Mouse (Mus musculus) common myeloid progenitor, adult 5-6 weeks (primary cell): ENCODE measurements around the gene Rbm20. TPM values are rescaled to one million over a fixed set of nuclear protein-coding genes. Genes with fewer than 3 reads are reported as not detected.
"Not testable (repeated sequence)": the region's sequence is repeated elsewhere in the genome, so short reads cannot be mapped to it uniquely, and the experiment has no call there.

Experiments
- ATAC-seq: replicated peaks from 2 replicates; pipeline ENCODE4 v1.8.0; 2016; ENCODE audit warnings: low read depth, mild to moderate bottlenecking, moderate TSS enrichment, inconsistent platforms; ENCODE audit not compliant: poor library complexity, severe bottlenecking
- total RNA-seq: library from RNA; stranded (forward); fragments of 200-1000, 187-1606 nt; gene quantifications from 2 replicates; pipeline ENCODE4 v1.2.3, GENCODE M21; 2017

Gene Rbm20
- total RNA-seq = 0.69 TPM in 1 of 2 replicates, not detected in the other

DNA sequence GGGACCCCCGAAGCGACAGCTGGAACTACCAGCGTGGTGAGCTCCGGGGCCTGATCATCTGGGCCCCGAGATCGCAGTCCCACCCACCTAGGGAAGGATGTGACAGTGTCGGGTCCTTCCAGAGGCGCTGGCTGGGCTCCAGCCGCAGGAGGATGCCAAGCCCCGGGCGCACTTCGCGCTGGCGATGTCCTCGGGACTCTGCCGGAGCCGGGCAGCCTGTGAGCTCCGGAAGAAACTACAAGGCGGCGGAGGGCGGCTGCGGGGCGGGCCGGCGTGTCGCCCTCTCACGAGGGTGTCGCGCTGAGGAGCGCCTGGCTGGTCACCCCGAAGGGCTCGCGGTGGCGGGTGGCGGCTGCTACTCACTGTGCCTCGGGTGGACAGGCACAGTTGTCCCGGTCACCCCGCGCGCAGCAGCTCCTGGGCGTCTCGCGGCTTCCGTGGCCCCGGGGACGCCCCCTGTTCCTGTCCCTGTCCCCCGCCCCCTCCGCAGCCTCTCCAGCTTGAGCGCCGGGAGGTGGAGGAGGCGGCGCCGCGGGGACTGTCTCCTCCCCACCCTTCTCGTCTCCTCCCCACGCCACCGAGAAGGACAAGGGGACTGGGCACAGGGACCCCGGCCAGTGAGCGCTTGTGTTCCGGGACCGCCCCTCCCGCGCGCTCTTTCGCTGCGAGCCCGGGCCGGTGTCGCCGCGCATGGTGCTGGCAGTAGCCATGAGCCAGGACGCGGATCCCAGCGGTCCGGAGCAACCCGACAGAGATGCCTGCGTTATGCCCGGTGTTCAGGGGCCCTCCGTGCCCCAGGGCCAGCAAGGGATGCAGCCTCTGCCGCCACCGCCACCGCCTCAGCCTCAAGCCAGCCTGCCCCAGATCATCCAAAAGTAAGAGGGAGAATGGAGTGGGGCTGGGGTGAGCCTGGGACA, at the start of gene Rbm20:
Rbm20 (plus strand) TSS at position 589 of the 917 bp plus-strand sequence.
- ATAC-seq = peak; percentile 58

DNA sequence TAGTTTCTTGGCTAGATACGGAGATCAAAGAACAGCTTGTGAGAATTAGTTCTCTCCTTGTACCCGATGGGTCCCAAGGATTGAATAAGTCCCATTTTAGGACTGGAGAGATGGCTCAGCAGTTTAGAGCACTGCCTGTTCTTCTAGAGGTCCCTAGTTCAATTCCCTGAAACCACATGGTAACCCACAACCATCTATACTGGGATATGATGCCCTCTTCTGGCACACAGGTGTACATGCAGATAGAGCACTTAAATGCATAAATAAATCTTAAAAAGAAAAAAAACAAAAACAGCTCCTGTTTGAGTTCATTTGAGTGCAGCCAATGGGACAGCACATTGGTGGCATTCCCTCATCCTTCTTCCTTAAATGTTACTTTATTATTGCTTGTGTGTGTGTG, 39.1 kb upstream of the Rbm20 start:
- 0 out of 2 replicates have a peak, but pooled peaks have one; percentile 42 for ATAC-seq

DNA sequence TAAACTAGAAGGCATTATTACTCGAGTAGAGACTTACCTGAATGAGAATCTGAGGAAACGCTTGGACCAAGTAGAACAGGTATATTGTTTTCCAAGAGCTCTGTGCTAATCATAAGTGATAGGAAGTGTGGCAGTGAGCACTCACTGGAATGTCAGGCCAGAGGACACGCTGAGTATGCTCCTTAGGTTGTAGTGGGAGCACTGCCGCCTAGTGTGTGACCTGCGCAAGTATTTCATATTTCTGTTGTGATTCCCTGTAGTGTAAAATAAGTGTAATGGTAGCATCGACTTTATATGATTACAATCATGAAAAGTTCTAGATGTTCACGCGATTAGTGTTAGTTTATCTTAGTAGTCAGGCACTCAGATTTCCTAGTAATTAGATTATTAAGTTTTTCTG, 38.4 kb upstream of the Rbm20 start:
- no peak for ATAC-seq

DNA sequence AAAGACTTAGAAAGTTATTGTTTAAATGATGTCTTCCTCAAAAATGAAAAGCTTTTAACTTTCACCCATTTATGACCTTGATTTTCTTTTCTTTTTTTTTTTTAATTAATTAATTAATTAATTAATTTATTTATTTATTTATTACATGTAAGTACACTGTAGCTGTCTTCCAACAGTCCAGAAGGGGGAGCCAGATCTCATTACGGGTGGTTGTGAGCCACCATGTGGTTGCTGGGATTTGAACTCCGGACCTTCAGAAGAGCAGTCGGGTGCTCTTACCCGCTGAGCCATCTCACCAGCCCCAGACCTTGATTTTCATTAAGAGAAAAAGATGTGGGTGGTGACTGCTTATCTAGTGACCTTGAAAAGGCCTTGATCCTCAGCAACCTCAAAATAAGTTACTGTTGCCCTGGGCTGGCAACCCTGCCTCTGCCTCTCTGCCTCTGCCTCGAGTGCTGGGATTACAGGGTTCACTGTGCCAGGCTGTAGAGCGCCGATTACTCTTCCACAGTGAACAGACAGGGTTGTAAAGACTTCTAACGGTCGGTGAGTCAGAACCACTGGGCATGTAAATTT, 33.0 kb upstream of the Rbm20 start:
- ATAC-seq = no peak

DNA sequence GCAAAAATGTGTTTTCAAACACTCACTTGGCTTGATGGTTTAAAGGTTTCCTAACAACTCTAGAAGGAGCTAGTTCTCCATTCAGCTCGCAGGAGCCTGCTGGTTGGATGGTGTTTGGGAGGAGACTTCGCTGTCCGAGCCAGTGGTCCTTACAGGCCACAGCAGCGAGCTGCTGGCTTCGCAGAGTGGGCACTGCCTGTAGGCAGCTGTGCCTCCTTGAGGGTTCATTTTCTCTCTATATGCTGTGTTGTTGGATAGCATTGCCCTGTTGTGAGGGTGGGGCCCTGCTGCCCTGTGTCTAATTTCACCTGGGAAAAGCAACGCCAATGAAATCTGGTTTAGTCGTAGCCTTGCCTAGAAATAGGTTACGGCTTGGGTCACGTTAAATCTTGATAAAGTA, 29.8 kb upstream of the Rbm20 start:
- ATAC-seq = no peak

DNA sequence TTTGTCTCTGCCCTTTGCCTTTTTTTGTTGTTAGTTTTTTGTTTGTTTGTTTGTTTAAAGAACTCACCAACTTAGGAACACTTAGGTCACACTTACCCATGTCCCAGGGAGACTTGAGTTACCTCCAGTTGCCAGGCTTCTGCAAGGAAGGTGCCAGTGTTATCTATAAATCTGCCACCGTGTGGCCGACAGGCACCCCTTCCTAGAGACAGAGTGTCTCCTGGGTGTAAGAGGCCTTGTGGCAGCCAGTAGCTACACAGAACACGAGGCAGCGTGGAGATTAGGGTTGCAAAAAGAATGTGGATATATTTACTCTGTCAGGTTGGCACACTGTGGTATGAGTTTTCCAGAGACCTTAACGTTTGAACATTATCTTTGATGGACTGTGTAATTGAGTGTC, 29.1 kb upstream of the Rbm20 start:
- ATAC-seq = no peak

DNA sequence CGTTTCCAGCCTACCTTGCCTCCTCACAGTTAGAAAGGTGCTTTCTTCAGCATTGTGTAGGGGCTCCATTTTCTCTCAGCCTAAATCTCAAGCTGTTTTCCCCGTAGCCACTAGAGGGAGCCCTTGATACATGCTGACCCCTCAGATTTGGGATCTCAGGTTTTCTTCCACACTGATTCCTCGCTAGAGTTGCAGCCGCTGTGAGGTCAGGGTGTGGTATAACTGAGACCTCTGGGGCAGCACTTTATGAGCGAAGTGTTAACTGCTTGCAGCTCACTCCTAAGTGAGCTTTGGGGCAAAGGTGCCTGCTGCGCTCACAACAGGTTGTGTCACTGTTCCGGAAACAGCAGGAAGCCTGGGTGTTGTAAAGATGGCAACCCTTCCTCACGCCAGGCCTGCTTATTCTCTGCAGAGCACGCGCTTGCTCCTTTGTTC, 28.3 kb upstream of the Rbm20 start:
- ATAC-seq = peak; percentile 82

DNA sequence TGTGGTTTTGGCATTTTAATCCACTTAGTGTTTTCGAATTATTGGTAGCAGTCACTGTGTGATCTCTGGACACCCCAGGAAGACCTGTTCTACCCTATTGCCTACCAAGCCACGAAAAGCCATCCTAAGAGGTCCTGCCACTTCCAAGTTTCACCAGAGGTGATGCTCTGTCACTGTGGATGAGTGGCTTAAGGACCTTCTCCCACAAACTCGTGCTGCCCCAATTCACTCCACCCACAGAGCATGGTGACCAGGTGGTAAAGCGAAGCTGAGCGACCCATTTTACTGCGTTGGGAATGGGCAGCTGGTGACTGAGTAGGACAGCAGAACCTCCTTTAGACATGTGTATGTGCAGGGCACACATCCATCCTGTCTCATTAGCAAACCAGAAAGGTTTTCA, 27.7 kb upstream of the Rbm20 start:
- ATAC-seq = no peak

DNA sequence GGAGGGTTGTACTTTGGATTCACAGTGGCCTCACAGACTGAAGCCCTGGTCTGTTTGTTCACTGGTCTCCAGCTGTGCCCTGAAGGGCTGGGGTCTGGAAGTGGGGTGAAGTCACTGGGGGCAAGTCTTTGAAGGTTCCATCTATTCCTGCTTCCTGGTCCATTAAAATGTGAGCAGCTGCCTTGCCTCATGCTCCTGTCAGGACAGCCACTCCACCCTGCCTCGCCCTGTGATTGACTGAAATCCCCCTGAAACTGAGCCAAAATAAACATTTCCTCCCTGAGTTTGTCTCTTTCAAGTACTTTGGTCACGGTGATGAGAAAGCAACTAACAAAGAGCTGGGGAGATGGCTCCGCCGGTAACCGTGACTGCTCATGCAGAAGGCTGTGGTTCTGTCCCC, 27.3 kb upstream of the Rbm20 start:
- no peak for ATAC-seq

DNA sequence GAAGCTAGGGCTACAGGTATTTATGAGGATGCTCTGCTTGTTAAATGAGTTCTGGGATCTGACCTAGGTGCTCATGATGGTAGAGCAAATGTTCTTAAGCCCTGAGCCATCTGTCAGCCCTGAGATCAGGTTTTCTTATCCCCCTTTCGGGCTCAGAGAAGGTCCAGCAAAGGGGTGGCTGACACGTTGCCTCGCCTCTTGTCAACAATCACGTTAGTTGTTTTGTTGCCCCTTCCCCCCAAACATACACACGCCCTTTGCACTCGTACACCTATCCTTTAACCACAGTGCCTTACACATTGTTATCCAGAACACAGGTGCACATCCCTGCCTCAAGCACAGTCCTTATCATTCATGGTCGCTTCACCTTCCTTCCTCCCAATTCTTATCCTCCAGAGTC, 26.2 kb upstream of the Rbm20 start:
- ATAC-seq = no peak

DNA sequence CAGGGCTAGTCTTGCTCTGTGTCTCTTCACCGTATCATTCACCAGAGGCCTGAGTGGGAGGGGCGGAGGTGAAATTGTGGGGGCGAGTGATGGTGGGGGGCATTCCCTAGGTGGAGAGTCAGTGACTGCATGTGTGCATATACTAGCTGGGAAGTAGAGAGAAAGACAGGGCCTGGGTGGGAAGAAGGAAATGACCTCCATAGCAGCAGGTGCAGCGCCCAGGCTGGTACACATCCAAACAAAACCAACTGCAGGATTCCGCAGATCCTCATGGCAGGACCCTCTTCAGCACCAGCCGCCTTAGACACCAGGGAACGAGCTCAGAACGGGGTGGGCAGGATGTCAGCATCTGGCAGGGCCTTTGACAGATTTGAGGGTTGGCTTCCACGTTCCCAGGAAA, 24.8 kb upstream of the Rbm20 start:
- no peak for ATAC-seq

DNA sequence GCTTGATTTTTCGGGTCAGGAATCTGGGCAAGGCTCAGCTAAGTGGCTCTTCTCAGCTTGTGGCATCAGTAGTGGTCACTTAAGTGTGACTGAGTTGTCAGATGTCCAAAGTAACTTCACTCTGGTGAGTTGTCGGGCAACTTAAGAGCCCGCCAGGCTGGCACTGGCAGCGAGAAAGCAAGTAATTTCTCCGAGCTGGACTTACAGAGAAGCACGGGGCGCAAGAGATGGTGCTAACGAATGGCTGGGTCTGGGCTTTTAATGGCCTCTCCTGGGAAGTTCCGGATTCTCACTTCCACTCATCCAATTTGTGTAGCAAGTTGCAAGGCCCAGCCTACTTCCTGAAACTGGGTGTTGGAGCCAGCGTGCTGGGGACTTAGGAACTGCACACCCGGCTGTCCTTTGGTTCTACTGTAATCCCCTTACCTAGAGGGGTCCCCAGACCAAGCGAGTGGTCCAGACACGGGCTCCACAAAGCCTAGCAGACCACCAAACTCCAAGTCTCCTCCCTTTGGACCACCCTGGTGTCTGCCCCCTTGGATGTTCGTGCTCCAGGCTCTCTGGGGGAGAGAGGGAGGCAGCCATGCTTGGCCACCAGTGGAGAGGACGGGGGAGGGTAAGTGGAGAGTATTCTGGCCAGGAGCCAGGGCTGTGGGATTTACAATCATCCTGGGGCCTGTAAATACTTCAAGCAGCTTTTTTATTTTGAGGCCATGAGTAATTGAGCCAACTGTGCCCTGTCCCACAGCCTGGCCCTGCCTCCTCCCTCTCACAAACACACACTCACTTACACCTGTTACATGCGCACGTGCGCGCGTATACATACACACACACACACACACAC, 23.3 kb upstream of the Rbm20 start:
- no peak for ATAC-seq

DNA sequence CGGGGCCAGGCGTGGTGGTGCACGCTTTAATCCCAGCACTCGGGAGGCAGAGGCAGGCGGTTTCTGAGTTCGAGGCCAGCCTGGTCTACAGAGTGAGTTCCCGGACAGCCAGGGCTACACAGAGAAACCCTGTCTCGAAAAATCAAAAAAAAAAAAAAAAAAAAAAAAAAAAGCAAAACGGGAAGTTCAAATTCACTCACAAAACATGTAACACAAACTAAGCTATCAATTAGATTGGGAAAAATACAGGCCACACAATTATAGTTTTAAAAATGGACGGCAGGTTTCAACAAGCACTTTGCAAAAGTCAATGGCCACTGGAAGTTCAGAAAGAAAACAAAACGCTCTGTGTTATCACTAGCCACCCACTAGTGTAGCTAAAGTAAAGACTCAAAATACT, 20.7 kb upstream of the Rbm20 start:
- not testable (repeated sequence) for ATAC-seq

DNA sequence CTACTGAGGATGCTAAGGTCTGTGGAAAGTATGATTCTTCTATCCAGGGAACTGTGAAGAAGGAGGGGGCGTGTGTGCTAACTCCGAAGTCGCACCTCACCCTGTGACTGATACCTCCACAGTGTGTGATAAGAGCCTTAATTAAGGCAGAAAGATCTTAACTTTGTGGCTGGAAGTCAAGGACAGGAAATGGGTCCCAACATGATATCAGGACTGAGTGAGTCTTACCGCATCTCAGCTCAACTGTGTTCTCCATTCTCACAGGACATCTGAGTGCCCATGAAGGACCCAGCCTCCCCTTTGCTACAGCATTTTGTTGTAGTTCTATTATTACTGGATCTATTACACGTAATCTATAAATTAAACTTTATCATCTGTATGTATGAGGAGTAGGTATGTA, 19.7 kb upstream of the Rbm20 start:
- no peak for ATAC-seq

DNA sequence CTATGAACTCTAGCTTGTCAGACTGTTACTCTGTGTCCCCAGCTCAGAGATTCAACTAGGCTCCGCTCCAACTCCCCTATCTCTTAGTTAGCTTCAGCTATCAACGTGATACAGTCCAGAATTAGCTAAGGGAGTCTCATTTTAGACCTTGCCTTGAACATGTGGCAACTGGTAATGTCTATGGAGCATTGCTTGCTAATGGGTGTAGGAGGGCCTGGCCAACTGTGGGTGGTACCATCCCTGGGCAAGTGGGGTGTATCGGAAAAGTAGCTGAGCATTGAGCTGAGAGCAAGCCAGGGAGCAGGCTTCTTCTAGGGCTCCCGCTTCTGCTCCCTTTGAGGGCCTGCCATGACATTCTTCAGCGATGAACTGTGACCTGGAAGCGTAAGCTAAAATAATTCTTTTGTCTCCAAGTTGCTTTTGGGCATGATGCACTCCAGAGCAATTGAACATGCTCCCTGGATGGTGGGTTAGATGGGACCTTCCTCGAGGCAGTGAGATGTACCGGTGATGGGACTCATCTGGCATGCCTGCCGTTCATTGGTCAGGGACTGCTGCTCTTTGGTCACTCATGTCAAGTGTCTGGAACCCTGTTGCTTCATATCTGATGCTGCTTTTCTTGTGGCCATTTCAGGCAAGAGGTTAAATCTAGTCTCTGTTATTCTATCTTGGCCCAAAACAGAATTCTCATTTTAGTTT, 16.2 kb upstream of the Rbm20 start:
- no peak for ATAC-seq

DNA sequence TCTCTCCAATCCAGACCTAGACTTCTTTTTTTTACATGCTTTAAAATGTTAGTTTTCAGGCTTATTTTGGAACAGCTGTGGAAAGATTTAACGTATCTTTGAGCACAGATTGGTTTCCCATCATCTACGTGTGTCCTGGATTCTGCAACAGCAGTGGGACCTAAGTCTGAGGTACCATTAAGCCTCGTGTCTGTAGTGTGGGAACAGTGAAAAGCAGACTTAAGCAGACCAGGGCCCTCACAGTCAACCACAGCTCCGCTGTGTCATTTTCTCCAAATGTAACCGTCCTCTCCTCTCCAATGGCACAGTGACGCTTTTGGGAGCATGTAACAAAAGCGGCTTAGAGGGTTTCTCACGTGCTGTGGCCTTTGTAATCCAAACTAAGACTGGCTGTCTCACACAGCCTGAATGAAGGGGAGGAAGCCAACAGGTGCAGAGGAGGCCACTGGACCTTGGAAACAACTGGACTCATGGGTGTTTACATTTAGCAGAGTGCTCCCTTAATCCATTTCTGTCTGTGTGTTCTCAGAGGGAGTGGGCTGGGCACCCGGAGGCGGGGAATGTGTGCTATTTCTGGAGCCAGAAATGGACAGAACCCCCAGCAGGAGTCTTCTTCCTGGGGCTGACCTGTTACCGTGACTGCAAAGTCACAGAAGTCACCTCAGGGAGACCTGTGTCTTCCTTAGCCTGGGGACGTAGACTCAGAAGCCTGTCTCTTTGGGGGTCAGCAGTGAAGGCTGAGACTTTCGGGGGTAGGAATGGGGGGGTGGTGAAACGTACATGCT, 15.0 kb upstream of the Rbm20 start:
- ATAC-seq = no peak

DNA sequence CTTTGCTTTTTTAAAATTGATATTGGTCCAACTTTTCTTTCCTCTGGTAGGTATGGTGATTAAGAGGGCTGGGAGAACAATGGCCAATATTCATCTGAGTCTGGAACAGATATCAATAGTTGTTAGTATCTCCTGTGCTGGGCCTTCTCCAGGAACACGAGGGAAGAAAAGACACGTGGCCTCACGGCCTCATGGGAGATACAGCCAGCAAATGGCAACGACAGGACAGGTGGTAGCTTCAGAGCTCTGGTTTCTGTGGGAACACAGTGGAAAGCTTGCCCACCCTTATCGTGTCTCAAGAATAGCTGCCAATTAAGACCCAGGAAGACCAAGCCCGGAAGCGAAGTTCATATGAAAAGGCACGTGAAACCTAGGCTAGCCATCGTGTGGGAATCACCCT, 12.3 kb upstream of the Rbm20 start:
- no peak for ATAC-seq

DNA sequence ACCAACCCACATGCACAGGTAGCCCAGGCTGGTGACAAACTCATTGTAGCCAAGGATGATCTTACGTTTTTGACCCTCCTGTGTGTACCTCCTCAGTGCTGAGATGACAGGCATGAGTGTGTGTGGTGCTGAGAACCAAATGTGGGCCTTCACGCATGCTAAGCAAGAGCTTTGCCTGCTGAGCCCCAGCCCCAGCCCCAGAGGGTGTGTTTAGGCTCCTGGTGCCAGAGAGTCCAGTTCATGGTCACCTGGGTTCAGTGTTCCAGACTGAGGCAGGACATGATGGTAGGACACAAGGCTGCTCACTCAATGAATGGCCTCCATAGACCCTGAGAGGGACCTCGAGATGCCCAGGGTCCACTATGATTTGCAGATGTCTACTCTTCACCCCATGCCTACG, 11.7 kb upstream of the Rbm20 start:
- ATAC-seq = no peak

DNA sequence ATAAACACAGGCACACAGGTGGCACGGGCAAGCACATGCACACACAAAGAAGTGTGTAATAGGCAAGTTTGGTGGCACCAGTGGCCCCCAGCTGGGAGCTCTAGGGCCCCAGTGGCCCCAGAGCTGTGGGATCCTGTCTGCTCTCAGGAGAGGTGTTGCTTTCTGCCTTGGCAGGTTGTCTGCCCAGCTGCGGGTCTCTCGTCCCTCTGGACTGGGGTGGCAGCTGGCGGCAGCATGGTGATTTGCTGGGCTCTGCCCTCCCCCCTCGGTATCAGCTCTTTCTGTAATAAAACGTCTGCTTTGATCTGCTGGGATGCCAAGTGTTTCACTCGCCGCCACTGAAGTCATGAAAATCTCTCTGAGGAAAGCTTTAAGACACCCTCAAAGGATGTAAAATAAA, 10.4 kb upstream of the Rbm20 start:
- no peak for ATAC-seq
